Mouse (Mus musculus) adrenal gland, postnatal 10 days (tissue): ENCODE data around the gene Slc4a5. TPM values are rescaled to one million over a fixed set of nuclear protein-coding genes. Genes with fewer than 3 reads are reported as not detected.

Experiments
- DNase-seq: peaks from one replicate; pipeline ENCODE4 v3.0.0; 2021; ENCODE audit warnings: mixed read lengths
- long read RNA-seq, 2 experiments: library from polyadenylated mRNA; stranded (forward); transcript quantifications; one replicate each; pipeline ENCODE4 v2.0.0; 2021
- total RNA-seq, 2 experiments: library from RNA; stranded (reverse); gene quantifications; 2 replicates each; pipeline ENCODE4 v1.2.3; 2021

Gene Slc4a5
- under 1 TPM; 0.12 to 0.15 TPM for total RNA-seq
- long read RNA-seq, experiment 1, partial matches to known transcripts: 1 of 1 reads
- long read RNA-seq, experiment 1, other reads (novel, unspliced or antisense): 0 of 1 reads
- long read RNA-seq, experiment 2: 0 reads

GRCm38 (mm10) chr6:83219814-83220213 is at the start of gene Slc4a5:
TSS of gene Slc4a5 (plus strand) at chr6:83219828.
- no peak for DNase-seq

- DNase-seq: no peak
Measured at GRCm38 (mm10) chr6:83169872-83170271, 49.8 kb upstream of the Slc4a5 start.

- no peak for DNase-seq
Measured at GRCm38 (mm10) chr6:83171063-83171462, 48.6 kb upstream of the Slc4a5 start.

- no peak for DNase-seq
Measured at GRCm38 (mm10) chr6:83172240-83172920, 47.2 kb upstream of the Slc4a5 start.

DNA sequence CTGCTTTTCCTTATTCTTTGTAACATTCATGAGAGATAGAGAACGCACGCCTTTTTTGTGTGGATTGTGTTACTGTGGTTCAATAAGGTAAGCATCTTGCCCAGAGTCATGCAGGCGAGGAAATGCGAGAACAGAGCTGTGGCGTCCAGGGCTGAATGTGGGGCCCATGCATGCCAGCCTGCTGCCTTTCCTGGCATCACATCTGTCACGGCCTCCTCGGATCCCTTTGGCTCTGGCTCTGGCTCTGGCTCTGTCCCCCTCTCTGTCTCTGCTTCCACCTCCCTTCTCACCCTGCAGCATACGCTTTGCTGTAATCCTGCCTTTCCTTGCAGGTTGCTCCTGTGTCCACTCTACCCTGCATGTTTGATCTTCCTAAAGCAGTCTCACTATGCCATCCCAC is 43.6 kb upstream of the Slc4a5 start:
- DNase-seq: no peak

- peak; percentile 63 for DNase-seq
Measured at GRCm38 (mm10) chr6:83179390-83180117, 40.1 kb upstream of the Slc4a5 start.

GRCm38 (mm10) chr6:83180605-83181004 is 39.0 kb upstream of the Slc4a5 start:
- peak; percentile 29 for DNase-seq

GRCm38 (mm10) chr6:83184858-83185435 is 34.7 kb upstream of the Slc4a5 start:
- DNase-seq: no peak

DNA sequence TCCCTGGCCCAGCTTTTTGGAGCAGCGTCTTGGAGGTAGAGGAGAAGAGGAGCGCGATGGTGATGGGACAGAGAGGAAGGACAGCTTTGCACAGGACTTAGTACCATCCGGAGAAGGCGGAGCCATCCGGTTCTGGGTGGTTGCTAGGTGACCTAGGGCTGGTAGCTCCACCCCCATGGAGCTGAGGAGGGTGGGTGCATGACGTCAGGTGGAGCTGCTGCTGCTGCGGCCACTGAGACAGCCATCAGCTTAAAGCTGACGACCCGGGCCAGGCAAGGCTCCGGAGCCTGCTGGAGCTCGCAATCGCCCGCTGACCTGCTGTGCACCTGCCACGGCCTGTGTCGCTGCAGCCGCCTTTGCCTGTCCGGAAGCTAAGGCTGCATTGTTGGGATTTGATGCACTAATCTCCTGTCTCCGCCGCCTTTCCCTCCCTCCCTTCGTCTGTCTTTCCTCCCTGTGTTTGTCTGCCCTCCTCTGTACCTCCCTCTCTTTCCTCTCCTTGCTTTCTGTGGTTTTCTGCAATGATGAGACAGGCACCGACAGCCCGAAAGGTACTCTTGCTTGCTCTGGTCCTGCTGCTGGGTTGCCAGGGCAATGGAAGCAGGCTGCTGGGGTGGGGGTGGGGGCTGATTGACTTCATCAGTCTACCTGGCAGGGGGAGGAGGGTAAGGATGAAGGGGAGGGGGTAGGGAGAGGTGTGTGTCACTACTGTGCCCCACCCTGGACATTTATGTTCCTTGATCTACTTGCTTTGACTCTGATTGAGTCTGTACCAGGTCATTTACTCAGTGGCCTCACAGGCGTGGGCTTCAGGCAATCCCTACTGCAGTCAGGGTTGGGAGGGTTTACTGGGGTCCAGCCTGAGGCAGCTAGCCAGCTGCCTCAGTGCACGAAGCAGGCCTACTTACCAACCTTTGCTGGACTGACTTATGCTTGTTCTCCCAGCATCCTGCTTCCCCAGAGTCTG is 33.5 kb upstream of the Slc4a5 start:
- DNase-seq: peak; percentile 66

- DNase-seq: no peak
Measured at GRCm38 (mm10) chr6:83186946-83187345, 32.7 kb upstream of the Slc4a5 start.

- DNase-seq: no peak
Measured at GRCm38 (mm10) chr6:83193571-83193970, 26.1 kb upstream of the Slc4a5 start.

GRCm38 (mm10) chr6:83197345-83198004 is 22.2 kb upstream of the Slc4a5 start:
- peak; percentile 86 for DNase-seq

- no peak for DNase-seq
Measured at GRCm38 (mm10) chr6:83203320-83203719, 16.3 kb upstream of the Slc4a5 start.

DNA sequence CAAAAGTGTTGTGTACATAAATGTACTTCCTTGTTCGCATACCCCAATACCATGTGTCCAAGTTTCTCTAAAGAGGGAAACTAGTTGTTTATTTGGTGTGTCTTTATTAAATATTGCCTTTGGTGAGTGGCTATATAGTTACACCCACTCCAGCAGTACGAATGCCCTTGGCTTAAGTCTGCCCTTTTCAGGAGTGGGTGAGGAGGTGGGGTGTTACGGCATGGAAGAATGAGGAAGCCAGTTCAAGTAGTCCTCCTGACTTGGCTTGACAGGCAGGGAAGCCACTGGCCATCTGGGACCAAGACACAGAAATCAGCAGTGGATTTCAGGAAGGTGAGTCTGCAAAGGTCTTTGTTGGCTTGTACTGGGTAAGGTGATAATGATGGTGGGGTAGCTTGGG is 13.8 kb upstream of the Slc4a5 start:
- DNase-seq: no peak

GRCm38 (mm10) chr6:83206321-83206720 is 13.3 kb upstream of the Slc4a5 start:
- DNase-seq: no peak

DNA sequence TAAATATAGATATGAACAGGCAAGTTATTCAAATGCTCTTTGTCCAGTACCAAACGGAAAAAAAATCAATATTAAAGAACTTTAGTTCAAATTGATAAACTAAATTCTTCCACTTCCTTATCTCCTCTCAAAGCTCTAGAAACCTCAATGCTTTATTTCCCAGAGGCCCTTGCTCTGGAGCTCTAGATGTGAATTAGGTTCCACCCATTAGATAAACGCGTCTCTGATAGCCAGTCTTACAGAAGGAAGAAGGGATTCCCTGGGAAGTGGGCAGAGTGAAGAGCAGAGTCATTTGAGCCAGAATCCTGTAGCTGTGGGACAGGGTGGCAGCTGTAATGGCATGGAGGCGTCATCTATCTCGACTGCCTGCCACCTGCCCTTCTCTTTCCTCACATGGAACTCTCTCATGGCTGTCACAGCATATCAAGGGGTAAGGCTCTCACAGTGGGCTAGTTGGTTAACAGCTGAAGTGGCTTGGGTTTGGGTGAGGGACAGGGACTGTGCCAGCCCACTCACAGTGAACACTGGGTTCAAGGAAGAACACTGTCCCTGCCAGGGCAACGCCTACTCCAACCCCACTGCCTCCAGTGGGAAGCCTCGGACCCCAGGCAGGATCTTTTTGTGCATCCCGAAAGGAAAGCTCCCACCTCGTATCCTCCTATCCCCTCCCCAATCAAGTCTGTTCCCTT is 12.1 kb upstream of the Slc4a5 start:
- no peak for DNase-seq

- DNase-seq: no peak
Measured at GRCm38 (mm10) chr6:83208050-83208400, 11.6 kb upstream of the Slc4a5 start.

DNA sequence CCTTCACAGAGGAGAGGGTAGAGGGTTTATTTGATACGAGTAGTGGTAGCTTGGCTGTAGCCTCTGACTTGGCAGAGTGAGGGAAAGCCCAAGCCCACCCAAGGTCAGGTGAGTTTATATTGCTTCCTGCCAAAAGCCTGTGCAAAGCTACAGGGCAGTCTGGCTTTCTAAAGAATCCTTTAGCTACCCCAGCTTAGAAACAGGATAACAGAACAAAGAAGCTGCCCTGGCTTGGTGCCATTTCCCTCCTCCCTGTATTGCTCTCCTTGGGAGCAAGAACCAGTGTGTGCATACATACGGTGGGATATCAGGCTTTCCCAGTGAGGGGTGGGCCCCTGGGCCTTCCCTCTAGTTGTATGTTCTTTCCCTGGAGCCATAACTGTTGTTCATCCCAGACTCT is 9.1 kb upstream of the Slc4a5 start:
- DNase-seq: no peak

DNA sequence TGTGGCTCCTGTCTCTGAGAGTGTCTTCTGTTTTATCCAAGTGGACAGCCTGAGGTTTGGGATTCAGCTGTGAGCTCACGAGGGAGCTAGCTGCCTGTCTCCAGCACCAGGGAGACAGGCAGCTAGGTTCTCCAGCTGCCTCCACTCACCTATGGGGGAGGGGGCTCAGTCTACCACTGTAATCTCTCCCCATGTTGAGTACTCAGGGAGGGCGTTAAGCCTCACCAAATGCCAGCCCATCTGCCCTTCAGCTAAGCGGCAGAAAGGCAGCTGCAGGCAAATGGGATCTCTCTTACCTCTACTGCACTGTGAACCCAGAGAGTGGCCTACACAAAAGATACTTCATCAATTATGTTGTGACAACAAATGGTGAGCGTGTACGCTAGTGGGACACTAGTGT is 8.1 kb upstream of the Slc4a5 start:
- DNase-seq: no peak

- DNase-seq: peak; percentile 84
Measured at GRCm38 (mm10) chr6:83215002-83215666, 4.5 kb upstream of the Slc4a5 start.
